Mouse (Mus musculus): ENCODE measurements around the gene Gm17622.

Gm17622 gene

GRCm38 (mm10) chr13:96490433-96490832 is at the start of gene Gm17622:
TSS of gene Gm17622 (plus strand) at chr13:96490733.
- no peak for DNase-seq

GRCm38 (mm10) chr13:96450205-96450856 is 40.2 kb upstream of the Gm17622 start:
- no peak for DNase-seq

GRCm38 (mm10) chr13:96450869-96451268 is 39.7 kb upstream of the Gm17622 start:
- DNase-seq: no peak

- DNase-seq: no peak
These were observed 39.0 kb upstream of the Gm17622 start for GRCm38 (mm10) chr13:96451386-96452140.

- DNase-seq: no peak
These were observed 37.9 kb upstream of the Gm17622 start for GRCm38 (mm10) chr13:96452621-96453020.

GRCm38 (mm10) chr13:96454288-96454687 is 36.2 kb upstream of the Gm17622 start:
- peak; percentile 55 to 65 for DNase-seq

GRCm38 (mm10) chr13:96457566-96457965 is 33.0 kb upstream of the Gm17622 start:
- DNase-seq: no peak

GRCm38 (mm10) chr13:96458018-96458417 is 32.5 kb upstream of the Gm17622 start:
- DNase-seq: no peak

- DNase-seq: no peak
These were observed 31.9 kb upstream of the Gm17622 start for GRCm38 (mm10) chr13:96458606-96459005.

GRCm38 (mm10) chr13:96462644-96463043 is 27.9 kb upstream of the Gm17622 start:
- DNase-seq: no peak

GRCm38 (mm10) chr13:96465315-96465714 is 25.2 kb upstream of the Gm17622 start:
- no peak for DNase-seq

GRCm38 (mm10) chr13:96468678-96469077 is 21.9 kb upstream of the Gm17622 start:
- DNase-seq: no peak

GRCm38 (mm10) chr13:96470556-96470955 is 20.0 kb upstream of the Gm17622 start:
- DNase-seq: no peak

GRCm38 (mm10) chr13:96470957-96471356 is 19.6 kb upstream of the Gm17622 start, which contains the start of gene Ankdd1b:
TSS of gene Ankdd1b (minus strand) at chr13:96471198.
- no peak for DNase-seq

- DNase-seq: no peak
These were observed 13.3 kb upstream of the Gm17622 start for GRCm38 (mm10) chr13:96477226-96477625.

- DNase-seq: no peak
These were observed 11.5 kb upstream of the Gm17622 start for GRCm38 (mm10) chr13:96478991-96479390.

GRCm38 (mm10) chr13:96487230-96487629 is 3.3 kb upstream of the Gm17622 start:
- no peak for DNase-seq

- no peak for DNase-seq
These were observed 2.6 kb upstream of the Gm17622 start for GRCm38 (mm10) chr13:96487968-96488367.

GRCm38 (mm10) chr13:96496630-96497029 is 6.1 kb downstream of the Gm17622 start:
- DNase-seq: no peak

- no peak for DNase-seq
These were observed 9.4 kb downstream of the Gm17622 start for GRCm38 (mm10) chr13:96499891-96500290.

GRCm38 (mm10) chr13:96505661-96506060 is 15.1 kb downstream of the Gm17622 start:
- DNase-seq: no peak

- DNase-seq: no peak
These were observed 15.8 kb downstream of the Gm17622 start for GRCm38 (mm10) chr13:96506313-96506712.

GRCm38 (mm10) chr13:96507541-96507940 is 17.0 kb downstream of the Gm17622 start:
- no peak for DNase-seq

GRCm38 (mm10) chr13:96510635-96511034 is 20.1 kb downstream of the Gm17622 start:
- no peak for DNase-seq

All from cerebellum, postnatal 10 days (tissue).